Mouse (Mus musculus) cerebellum, adult 2 months (tissue): Measurements from ENCODE around the gene Tmtc1.

Experiments
- CTCF ChIP-seq: fragments of 200-500 bp; IDR thresholded peaks from 2 replicates; pipeline ENCODE4 v1.5.1; 2011; ENCODE audit warnings: low read depth, mild to moderate bottlenecking, control low read depth, low read length, moderate library complexity, borderline replicate concordance; ENCODE audit not compliant: insufficient read depth
- POLR2A ChIP-seq: fragments of 200-500 bp; IDR thresholded peaks from 2 replicates; pipeline ENCODE4 v1.6.1; 2011; ENCODE audit warnings: low read length, control low read depth, borderline replicate concordance; ENCODE audit not compliant: insufficient read depth

DNA sequence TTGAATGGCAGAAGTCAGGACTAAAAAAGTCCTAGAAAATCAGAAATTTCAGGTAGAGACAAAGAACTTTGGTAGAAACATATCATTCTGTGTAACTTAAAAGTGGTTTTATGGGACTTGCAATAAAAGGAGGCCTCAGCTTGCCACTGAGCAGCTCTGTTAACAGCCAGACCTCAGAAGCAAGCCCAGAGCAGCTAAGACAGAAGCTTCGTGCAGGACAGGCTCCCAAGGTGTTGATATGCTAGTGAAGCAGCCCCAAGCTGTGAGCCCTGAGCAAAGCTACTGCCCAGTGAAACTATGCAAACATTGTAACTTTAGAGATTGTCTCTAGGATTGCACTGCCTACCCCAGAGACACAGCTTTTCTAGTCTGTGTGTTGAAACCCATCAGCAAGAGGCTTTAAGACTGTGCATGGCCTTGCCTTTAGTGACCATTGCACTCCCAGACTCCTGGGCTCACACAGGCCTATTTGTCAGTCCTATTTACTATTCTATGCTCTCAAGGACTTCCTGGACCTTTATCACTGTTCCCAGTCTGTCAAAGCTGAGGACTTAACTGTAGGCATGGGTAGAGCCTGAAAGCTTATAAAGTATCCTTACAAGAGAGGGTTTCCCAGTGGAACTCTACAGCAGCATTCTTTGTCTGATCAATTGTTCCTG lies 188.7 kb downstream of the Tmtc1 start:
- TF ChIP-seq CTCF (no peak), POLR2A (no peak)
